Mouse (Mus musculus) hindbrain, embryonic 16.5 days (tissue): ENCODE data around the gene Mbnl1. TPM values are rescaled to one million over a fixed set of nuclear protein-coding genes. Genes with fewer than 3 reads are reported as not detected.
A peak's percentile ranks its signal among the peaks of the same experiment; 100 is the strongest.

Experiments
- ATAC-seq: fragments of 200-750 bp; cut with Nextera tagmentation; 2 replicates; pipeline ENCODE4 v1.8.0; 2017; ENCODE audit warnings: moderate TSS enrichment, moderate library complexity
- H3K27ac ChIP-seq: fragments of 300-500 bp; sonication (generic); 2 replicates; pipeline ENCODE4 v1.5.1; 2014; ENCODE audit warnings: low read depth, mild to moderate bottlenecking, control low read depth, low read length, moderate library complexity
- H3K27me3 ChIP-seq: fragments of 300-500 bp; sonication (generic); replicated peaks from 2 replicates; pipeline ENCODE4 v1.6.1; 2014; ENCODE audit warnings: low read length; ENCODE audit not compliant: control insufficient read depth, insufficient read depth
- H3K36me3 ChIP-seq: fragments of 300-500 bp; sonication (generic); 2 replicates; pipeline ENCODE4 v1.6.1; 2014; ENCODE audit warnings: mild to moderate bottlenecking, low read length, moderate library complexity, mixed read lengths; ENCODE audit not compliant: control insufficient read depth, insufficient read depth
- H3K4me1 ChIP-seq: fragments of 300-500 bp; sonication (generic); 2 replicates; pipeline ENCODE4 v1.6.1; 2014; ENCODE audit warnings: low read depth, low read length; ENCODE audit not compliant: control insufficient read depth, insufficient read depth
- H3K4me2 ChIP-seq: fragments of 300-500 bp; sonication (generic); 2 replicates; pipeline ENCODE4 v1.6.1; 2014; ENCODE audit warnings: mild to moderate bottlenecking, low read length, control low read depth, moderate library complexity
- H3K4me3 ChIP-seq: fragments of 300-500 bp; sonication (generic); 2 replicates; pipeline ENCODE4 v1.5.1; 2014; ENCODE audit warnings: mild to moderate bottlenecking, low read length, control low read depth, moderate library complexity
- H3K9ac ChIP-seq: fragments of 300-500 bp; sonication (generic); 2 replicates; pipeline ENCODE4 v1.6.1; 2014; ENCODE audit warnings: low read depth, mild to moderate bottlenecking, control low read depth, low read length, moderate library complexity
- H3K9me3 ChIP-seq: fragments of 300-500 bp; sonication (generic); 2 replicates; pipeline ENCODE4 v1.6.1; 2014; ENCODE audit warnings: mild to moderate bottlenecking, low read length, moderate library complexity; ENCODE audit not compliant: control insufficient read depth
- WGBS: fragments of 180-500 bp; shearing (Covaris S2); extraction: QIAGEN DNeasy Blood & Tissue Kit; methylation state at CpG from one replicate; pipeline ENCODE4 v1.1.7; 2014; 5-methylcytosine and 5-hydroxymethylcytosine counted together
- polyA plus RNA-seq: library from polyadenylated mRNA; unstranded; fragments of >200 nt; fragmentation: Nextera tagmentation; extraction: Ambion mirVana; gene quantifications from 2 replicates; pipeline ENCODE4 v1.2.1, GENCODE M21; 2015

Gene Mbnl1
- polyA plus RNA-seq, 1 experiment from 2014 or later, result 45.0 TPM

DNA sequence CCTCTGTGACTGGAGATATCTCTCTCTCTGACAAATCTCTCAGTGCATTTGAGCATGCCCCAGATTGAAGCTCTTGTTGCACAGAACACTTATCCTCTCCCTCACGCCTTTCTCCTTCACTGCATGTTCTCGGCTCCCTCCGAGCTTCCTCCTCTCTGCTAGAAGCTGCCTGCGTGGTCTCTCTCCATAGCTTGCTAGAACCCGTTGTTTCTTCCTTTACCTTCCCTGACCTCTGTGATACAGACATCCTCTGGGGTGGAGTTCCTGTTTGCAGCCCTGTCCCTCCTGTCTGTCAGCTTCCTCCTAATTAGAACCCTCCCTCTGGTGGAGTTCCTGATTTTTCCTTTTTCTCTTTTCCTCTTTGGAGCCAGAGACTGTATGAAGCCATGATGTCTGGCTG lies 108.1 kb downstream of the Mbnl1 start:
- Histone ChIP-seq H3K4me3 (no peak overlapping the region), H3K9me3 (no peaks in the 10 kb centered on the region), H3K4me2 (no peak overlapping the region), H3K4me1 (peaks cover 11% of the 10 kb centered on the region), H3K27ac (no peak overlapping the region), H3K36me3 (no peaks in the 10 kb centered on the region), H3K9ac (no peak overlapping the region), H3K27me3 (no peaks in the 10 kb centered on the region)
- ATAC-seq, result no peak
- 78% methylated on average over 5 of the region's 5 CpGs for WGBS

DNA sequence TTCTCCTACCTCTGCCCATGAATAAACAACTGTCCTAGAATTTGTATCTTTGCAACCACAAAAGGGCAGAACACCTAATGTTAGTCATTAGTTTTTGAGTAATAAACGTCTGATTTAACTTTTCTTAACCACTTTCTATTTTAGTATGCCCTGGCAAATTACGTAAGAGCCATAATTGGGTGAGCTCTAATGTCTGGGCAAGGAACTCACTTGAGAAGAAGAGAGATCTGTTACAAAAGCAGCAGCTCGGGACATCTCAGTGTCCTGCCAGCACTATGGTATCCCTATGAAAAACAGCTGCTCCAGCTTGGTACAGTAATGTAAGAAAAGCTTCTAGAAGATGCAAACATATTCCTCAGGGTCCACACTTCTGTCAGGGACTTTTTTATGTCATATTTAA lies 109.5 kb downstream of the Mbnl1 start:
- Histone ChIP-seq H3K4me2 (no peak overlapping the region), H3K27me3 (no peaks in the 10 kb centered on the region), H3K36me3 (no peaks in the 10 kb centered on the region), H3K27ac (no peak overlapping the region), H3K9me3 (no peaks in the 10 kb centered on the region), H3K9ac (no peak overlapping the region), H3K4me3 (no peak overlapping the region), H3K4me1 (no peaks in the 10 kb centered on the region; the same call in 1 of the 2 replicates)
- ATAC-seq, result no peak
- 67% methylated on average over 3 of the region's 3 CpGs for WGBS

- no peak for ATAC-seq
- Histone ChIP-seq H3K27me3 (no peaks in the 10 kb centered on the region), H3K9me3 (no peaks in the 10 kb centered on the region), H3K4me2 (no peak overlapping the region), H3K4me1 (no peaks in the 10 kb centered on the region; the same call in 1 of the 2 replicates), H3K27ac (no peak overlapping the region), H3K9ac (no peak overlapping the region), H3K36me3 (no peaks in the 10 kb centered on the region), H3K4me3 (no peak overlapping the region)
- WGBS, result 62% methylated on average over 1 of the region's 1 CpGs
Observed at GRCm38 (mm10) chr3:60582620-60583019, 110.0 kb downstream of the Mbnl1 start.

DNA sequence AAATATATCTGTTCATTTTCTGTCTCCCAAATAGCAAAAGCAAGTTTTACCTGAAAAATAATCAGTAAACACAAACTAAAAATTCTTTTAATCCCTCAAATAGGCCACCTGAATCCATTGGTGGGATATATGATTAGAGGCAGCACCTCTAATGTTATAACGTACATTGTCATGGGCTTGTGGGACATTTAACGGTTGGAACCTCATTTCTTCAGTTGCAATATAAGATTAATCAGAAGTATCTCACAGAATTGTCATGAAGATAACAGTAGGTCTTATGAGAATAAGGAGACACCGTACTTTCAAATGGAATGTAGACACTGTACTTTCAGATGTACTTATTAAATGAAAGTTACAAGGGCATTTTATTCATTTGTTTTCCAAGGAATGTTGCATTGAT lies 112.1 kb downstream of the Mbnl1 start:
- Histone ChIP-seq H3K9me3 (no peaks in the 10 kb centered on the region), H3K27me3 (no peaks in the 10 kb centered on the region), H3K4me1 (no peaks in the 10 kb centered on the region; the same call in 1 of the 2 replicates), H3K9ac (no peak overlapping the region), H3K36me3 (no peaks in the 10 kb centered on the region), H3K4me3 (no peak overlapping the region), H3K4me2 (no peak overlapping the region), H3K27ac (no peak overlapping the region)
- 91% methylated on average over 3 of the region's 3 CpGs for WGBS
- ATAC-seq, result no peak

- Histone ChIP-seq H3K9me3 (no peaks in the 10 kb centered on the region), H3K4me3 (no peak overlapping the region), H3K36me3 (no peaks in the 10 kb centered on the region), H3K27me3 (no peaks in the 10 kb centered on the region), H3K27ac (no peak overlapping the region), H3K4me2 (no peak overlapping the region), H3K9ac (no peak overlapping the region), H3K4me1 (no peaks in the 10 kb centered on the region; the same call in 1 of the 2 replicates)
- no peak for ATAC-seq
- 77% methylated on average over 3 of the region's 3 CpGs for WGBS
Observed at GRCm38 (mm10) chr3:60586046-60586445, 113.4 kb downstream of the Mbnl1 start.

DNA sequence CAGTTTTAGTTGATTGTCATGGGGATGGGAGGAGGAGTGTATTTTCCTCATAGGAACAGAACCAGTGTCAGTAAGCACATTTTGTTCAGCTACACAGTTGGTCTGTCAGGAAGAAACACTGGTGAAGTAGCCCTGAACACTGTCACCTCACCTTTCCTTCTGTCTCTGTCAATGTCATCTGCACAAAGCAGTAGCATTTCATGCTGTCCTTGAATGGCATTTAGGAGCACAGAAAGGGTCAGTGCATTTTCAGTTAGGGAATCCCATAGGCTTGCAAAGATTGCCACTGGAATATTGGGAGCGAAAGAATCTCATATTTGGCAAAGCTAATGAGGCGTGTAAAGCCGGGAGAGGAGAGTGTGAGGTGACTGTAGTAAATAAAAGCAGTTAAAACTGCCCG lies 114.5 kb downstream of the Mbnl1 start:
- H3K9me3 ChIP-seq, result no peaks in the 10 kb centered on the region
- no peaks in the 10 kb centered on the region for H3K27me3 ChIP-seq
- no peak for ATAC-seq
- H3K27ac ChIP-seq, result no peak overlapping the region
- H3K4me3 ChIP-seq, result no peak overlapping the region
- WGBS, result 64% methylated on average over 4 of the region's 4 CpGs
- no peak overlapping the region for H3K4me2 ChIP-seq
- no peaks in the 10 kb centered on the region; the same call in 1 of the 2 replicates for H3K4me1 ChIP-seq
- no peak overlapping the region for H3K9ac ChIP-seq
- no peaks in the 10 kb centered on the region for H3K36me3 ChIP-seq

GRCm38 (mm10) chr3:60589361-60589760 lies 116.7 kb downstream of the Mbnl1 start:
- H3K4me1 ChIP-seq, result no peaks in the 10 kb centered on the region
- no peaks in the 10 kb centered on the region for H3K27me3 ChIP-seq
- ATAC-seq, result no peak
- H3K9ac ChIP-seq, result no peak overlapping the region
- H3K4me2 ChIP-seq, result no peak overlapping the region
- H3K27ac ChIP-seq, result no peak overlapping the region
- no peaks in the 10 kb centered on the region for H3K36me3 ChIP-seq
- H3K9me3 ChIP-seq, result no peaks in the 10 kb centered on the region
- H3K4me3 ChIP-seq, result no peak overlapping the region
- 78% methylated on average over 3 of the region's 3 CpGs for WGBS

DNA sequence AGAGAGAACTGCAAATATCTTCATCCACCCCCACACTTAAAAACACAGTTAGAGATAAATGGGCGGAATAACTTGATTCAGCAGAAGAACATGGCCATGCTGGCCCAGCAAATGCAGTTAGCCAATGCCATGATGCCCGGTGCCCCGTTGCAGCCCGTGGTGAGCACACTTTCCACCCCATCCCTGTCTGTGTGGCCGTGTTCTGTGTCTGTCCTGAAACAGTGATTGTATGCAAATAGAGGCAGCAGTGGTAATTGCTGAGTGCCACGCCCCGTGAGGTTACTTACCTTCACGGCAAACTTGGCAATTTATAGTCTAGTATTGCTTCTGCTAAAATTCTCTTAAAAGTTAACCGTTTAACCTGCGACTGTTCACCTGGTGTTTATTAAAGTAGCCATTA lies 123.0 kb downstream of the Mbnl1 start:
- H3K9me3 ChIP-seq, result no peaks in the 10 kb centered on the region
- H3K27me3 ChIP-seq, result no peaks in the 10 kb centered on the region
- H3K9ac ChIP-seq, result no peak overlapping the region
- ATAC-seq, result no peak
- no peak overlapping the region for H3K27ac ChIP-seq
- H3K4me2 ChIP-seq, result no peak overlapping the region
- H3K36me3 ChIP-seq, result no peaks in the 10 kb centered on the region
- WGBS, result 89% methylated on average over 10 of the region's 10 CpGs
- H3K4me1 ChIP-seq, result no peaks in the 10 kb centered on the region
- no peak overlapping the region for H3K4me3 ChIP-seq

GRCm38 (mm10) chr3:60596985-60597384 lies 124.4 kb downstream of the Mbnl1 start:
- no peaks in the 10 kb centered on the region for H3K9me3 ChIP-seq
- no peak overlapping the region for H3K4me3 ChIP-seq
- H3K4me1 ChIP-seq, result no peaks in the 10 kb centered on the region
- no peaks in the 10 kb centered on the region for H3K36me3 ChIP-seq
- WGBS, result 73% methylated on average over 4 of the region's 4 CpGs
- ATAC-seq, result no peak
- H3K4me2 ChIP-seq, result no peak overlapping the region
- H3K9ac ChIP-seq, result no peak overlapping the region
- no peaks in the 10 kb centered on the region for H3K27me3 ChIP-seq
- no peak overlapping the region for H3K27ac ChIP-seq

- Histone ChIP-seq H3K4me1 (no peaks in the 10 kb centered on the region), H3K4me2 (no peak overlapping the region), H3K27me3 (no peaks in the 10 kb centered on the region), H3K9ac (no peak overlapping the region), H3K4me3 (no peak overlapping the region), H3K27ac (no peak overlapping the region), H3K36me3 (no peaks in the 10 kb centered on the region), H3K9me3 (no peaks in the 10 kb centered on the region)
- WGBS, result 25% methylated on average over 4 of the region's 4 CpGs
- peak; percentile 57; the same call in 1 of the 2 replicates for ATAC-seq
Observed at GRCm38 (mm10) chr3:60601686-60602085, 129.1 kb downstream of the Mbnl1 start.
